Mouse (Mus musculus) heart, embryonic 10.5 days (tissue): ENCODE results near the gene Snx33. TPM values are rescaled to one million over a fixed set of nuclear protein-coding genes. Genes with fewer than 3 reads are reported as not detected.

Source experiments
- polyA plus RNA-seq: library from polyadenylated mRNA; unstranded; fragments of >200 nt; fragmentation: Nextera tagmentation; extraction: Ambion mirVana; gene quantifications from 2 replicates; pipeline ENCODE4 v1.2.1, GENCODE M21; 2016

Gene Snx33
- polyA plus RNA-seq, 1 experiment from 2014 or later: 8.0 TPM

Other genes starting within 250 kb of the Snx33 start
- 0.92 and 2.3 TPM in 2 replicates for gene Lingo1, start 131.9 kb downstream of the Snx33 start, polyA plus RNA-seq
- 0.64 and 1.4 TPM in 2 replicates for gene Odf3l1, start 63.7 kb downstream of the Snx33 start, polyA plus RNA-seq
- 22.5 and 39.4 TPM in 2 replicates for gene Cspg4, start 63.3 kb downstream of the Snx33 start, polyA plus RNA-seq
- gene Imp3, start 9.1 kb upstream of the Snx33 start, polyA plus RNA-seq: 54.8 and 65.1 TPM in 2 replicates
- 24.4 and 27.4 TPM in 2 replicates for gene Snupn, start 22.5 kb upstream of the Snx33 start, polyA plus RNA-seq
- gene Ptpn9, start 66.6 kb upstream of the Snx33 start, polyA plus RNA-seq: 15.6 and 23.4 TPM in 2 replicates
- gene Sin3a, start 143.7 kb upstream of the Snx33 start, polyA plus RNA-seq: 36.2 and 38.1 TPM in 2 replicates
- 73.7 and 78.3 TPM in 2 replicates for gene Man2c1, start 202.3 kb upstream of the Snx33 start, polyA plus RNA-seq
- 4.5 TPM in 2 replicates for gene Neil1, start 219.9 kb upstream of the Snx33 start, polyA plus RNA-seq
- 79.9 and 92.8 TPM in 2 replicates for gene Commd4, start 230.0 kb upstream of the Snx33 start, polyA plus RNA-seq